Mouse (Mus musculus): ENCODE results near the gene Rbl2. TPM values are rescaled to one million over a fixed set of nuclear protein-coding genes. Genes with fewer than 3 reads are reported as not detected.

The Rbl2 gene
- 10 to 100 TPM; 28.7 to 32.0 TPM for total RNA-seq (2021)

DNA sequence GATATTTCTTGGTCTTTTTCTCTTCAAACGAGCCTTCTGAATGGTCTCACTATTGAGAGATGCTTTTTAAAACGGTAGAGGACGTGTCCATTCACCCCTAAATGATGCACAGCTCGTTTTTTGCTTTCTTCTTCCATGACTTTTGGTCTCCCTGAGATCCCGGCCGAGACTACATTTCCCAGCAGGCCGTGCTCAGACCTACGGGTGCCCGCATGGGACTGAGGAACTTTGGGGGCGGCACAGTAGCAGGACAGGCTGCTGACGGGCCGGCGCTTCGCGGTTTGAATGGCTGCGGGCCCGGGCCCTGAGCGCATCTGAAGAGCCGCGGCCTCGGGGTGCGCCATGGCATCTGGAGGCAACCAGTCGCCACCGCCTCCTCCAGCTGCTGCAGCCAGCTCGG, at the start of gene Rbl2:
Gene Rbl2 (plus strand): TSS at position 224 of the 400 bp plus-strand sequence.
- intact Hi-C loops (cut with DNase I): no loop called here
- peak; percentile 94 to 96 for DNase-seq (ENCODE audit: extremely low spot score in 1 of 2, low spot score in 2 of 2)

DNA sequence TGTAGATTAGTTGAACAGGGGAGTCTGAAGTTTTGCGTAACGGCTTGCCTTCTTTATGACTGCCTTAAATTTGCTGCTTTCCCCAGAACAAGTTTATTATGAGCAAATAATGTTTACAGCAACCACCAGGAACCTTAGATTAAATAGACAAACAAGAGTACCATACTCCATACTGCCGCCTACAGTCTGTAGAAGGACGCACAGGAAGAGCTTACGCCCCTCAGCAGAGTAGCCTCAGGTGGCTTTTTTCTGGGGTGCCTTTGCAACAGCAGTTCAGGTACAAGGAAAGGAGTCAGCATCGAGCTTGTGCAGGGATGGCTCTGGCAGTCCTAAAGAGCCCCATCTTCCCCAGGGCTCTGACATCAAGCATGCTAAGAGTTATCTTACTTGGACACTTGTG, 35.4 kb upstream of the Rbl2 start:
- intact Hi-C loops (cut with DNase I): loop anchor here (5.0 kb wide), 1 partner anchor 52 kb away; no protein-coding TSS in a partner anchor
- DNase-seq (ENCODE audit: extremely low spot score in 1 of 2, low spot score in 2 of 2): no peak

DNA sequence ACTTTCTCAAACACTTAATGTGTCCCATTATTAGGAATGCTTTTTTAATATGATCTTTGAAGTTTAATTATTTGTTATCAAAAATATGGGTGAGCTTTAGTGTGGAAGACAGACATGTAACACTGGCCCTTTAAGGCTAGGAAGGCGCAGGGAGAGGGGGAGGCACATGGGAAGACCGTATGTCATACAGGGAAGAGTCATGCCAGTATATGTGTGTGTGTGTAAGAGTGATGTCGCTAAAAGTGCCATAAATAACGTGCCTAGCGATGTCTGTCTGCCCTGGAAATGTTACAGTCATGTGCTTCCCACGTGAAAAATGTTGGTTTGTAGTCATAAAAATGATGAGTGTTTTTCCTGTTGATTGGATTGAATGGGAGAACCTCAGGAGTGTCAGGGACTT, 33.0 kb upstream of the Rbl2 start:
- DNase-seq (ENCODE audit: extremely low spot score in 1 of 2, low spot score in 2 of 2): no peak
- intact Hi-C loops (cut with DNase I): no loop called here

DNA sequence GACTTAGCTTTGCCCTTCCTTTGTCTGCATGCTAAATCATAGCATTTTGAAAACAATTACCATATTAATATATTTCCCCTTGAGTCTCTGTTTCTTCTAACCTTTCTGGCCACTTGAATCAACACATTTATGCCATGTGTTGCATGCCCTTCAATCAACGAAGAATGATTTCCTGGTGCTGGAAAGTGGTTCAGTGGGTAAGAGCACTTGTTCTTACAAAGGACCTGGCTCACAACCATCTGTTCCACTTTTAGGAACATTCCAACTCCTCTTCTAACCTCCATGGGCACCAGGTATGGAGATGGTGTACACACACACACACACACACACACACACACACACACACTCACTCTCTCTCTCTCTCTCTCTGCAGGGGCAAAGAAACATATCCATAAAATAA, 31.2 kb upstream of the Rbl2 start:
- DNase-seq (ENCODE audit: extremely low spot score in 1 of 2, low spot score in 2 of 2): no peak
- intact Hi-C loops (cut with DNase I): no loop called here

DNA sequence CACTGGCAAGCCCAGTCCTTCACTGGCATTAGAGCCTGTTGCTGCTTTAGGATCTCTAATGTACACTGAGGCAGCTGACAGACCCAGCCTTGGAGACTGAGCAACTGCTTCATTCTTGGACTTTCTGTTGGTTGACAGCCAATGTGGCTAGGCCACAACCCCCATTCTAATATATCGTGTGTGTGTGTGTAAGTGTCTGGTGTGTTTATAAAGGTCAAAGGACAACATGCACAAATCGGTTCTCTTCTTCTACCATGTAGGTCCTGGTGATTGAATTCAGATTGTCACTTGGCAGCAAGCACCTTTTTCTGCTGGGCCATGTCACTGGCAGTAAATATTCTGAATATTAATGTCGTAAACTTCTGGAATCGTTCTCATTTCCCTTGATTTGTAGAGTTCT, 23.5 kb upstream of the Rbl2 start:
- intact Hi-C loops (cut with DNase I): no loop called here

DNA sequence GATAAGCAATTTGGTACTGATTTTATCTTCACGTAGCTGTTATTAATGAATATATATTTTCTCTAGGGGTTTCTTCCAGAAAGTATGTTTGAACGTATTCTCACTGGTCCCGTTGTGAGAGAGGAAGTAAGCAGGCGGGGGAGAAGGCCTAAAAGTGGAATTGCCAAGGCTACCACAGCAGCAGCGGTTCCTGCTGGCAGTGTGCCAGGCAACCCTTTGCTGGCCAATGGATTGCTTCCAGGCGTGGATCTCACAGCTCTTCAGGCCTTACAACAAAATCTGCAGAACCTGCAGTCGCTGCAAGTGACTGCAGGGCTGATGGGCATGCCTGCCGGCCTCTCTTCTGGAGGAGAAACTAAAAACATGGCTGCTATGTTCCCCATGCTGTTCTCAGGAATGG, 18.8 kb upstream of the Rbl2 start:
- peak; percentile 72 to 88 for DNase-seq (ENCODE audit: extremely low spot score in 1 of 2, low spot score in 2 of 2)
- intact Hi-C loops (cut with DNase I): no loop called here

More for the DNA sequence above, 23.5 kb upstream of the Rbl2 start:
- DNase-seq (ENCODE audit: extremely low spot score in 1 of 2, low spot score in 2 of 2): no peak

DNA sequence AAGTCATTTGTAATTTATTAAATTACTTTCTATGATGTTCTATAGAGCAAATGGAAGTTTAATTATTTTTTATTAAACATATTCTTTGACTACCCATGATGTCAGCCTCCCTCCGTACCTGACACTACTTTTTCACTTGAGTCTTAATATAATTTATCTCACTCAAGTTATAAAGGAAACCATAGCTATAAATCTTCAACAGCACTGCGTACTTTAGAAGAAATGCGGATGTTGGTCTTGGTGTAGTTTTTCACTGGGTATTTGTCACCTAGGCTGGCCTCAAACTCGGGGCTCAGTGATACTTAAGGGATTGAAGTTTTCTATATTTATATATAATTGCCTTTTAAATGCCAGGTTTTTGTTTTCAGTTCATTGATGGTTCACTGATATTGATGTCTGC, 15.4 kb upstream of the Rbl2 start:
- DNase-seq (ENCODE audit: extremely low spot score in 1 of 2, low spot score in 2 of 2): no peak
- intact Hi-C loops (cut with DNase I): no loop called here

DNA sequence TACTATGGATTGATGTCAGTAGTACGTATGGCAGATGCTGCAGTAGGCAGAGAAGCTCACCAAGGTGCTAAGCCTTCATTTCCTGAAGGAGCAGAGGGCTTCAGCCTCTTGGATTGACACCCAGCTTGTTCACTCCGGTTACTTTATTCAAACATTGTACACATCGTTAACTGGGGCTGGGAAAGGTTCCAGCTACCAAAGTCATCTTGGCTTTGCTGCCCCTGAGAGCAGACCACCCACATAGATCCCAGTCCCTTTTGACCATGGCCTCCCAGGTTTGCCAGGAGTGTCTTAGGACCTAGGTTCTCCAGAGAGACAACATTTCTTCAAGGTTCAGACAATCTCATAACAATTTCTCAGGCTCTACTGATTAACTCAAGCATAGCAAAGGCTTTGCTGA, 13.0 kb upstream of the Rbl2 start:
- DNase-seq (ENCODE audit: extremely low spot score in 1 of 2, low spot score in 2 of 2): no peak
- intact Hi-C loops (cut with DNase I): no loop called here

DNA sequence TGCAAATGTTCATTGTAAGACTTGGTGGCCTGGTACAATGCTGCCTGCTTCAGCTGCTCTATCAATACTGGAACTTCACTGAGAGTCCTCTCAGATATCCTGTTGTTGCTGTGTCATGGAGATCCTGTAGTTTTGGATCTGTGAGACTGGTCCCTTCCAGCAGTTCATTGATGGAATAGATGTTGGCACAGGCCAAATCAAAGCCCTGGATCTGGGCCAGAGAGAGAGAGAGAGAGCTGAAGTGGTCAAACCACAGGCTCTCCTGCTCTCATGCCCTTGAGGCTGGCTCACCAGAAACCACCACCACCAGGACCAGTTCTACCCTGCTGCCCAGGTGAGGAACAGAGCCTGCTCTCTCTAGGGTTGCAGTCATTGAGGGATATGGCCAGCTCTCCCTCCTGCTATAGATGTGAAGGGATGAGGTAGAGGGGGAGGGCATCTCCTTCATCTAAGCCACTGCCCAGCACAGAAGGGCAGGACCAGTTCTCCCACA, 10.7 kb upstream of the Rbl2 start:
- DNase-seq (ENCODE audit: extremely low spot score in 1 of 2, low spot score in 2 of 2): no peak
- intact Hi-C loops (cut with DNase I): no loop called here

DNA sequence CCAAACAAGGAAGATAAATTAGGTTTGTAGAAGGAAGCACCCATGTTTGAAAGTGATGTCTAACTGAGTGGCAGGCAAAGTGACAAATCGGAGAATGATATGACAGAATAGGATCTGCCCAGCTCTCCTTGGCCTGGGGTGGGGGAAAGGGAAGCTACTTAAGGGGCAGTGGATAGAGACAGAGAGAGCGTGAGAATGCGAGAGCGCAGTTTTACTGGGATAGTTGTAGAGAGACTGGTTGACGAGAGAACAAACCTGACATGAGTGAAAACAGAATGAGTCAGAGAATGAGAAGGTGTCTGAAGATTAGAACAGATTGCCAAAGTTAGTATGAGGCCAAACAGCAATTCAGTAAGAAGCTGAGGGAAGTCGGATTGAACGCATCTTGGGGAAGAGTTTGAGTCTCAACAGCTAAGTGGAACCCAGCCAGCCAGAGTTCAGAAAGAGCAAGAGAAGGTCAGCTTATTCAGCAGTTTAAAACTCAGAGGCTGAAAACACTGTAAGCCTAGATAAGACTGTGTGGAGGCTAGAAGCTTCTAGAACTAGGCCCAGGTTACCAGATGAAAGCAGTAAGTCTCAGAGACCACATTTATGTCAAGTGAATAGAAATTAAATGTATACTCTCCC, 9.9 kb upstream of the Rbl2 start:
- DNase-seq (ENCODE audit: extremely low spot score in 1 of 2, low spot score in 2 of 2): no peak
- intact Hi-C loops (cut with DNase I): no loop called here

DNA sequence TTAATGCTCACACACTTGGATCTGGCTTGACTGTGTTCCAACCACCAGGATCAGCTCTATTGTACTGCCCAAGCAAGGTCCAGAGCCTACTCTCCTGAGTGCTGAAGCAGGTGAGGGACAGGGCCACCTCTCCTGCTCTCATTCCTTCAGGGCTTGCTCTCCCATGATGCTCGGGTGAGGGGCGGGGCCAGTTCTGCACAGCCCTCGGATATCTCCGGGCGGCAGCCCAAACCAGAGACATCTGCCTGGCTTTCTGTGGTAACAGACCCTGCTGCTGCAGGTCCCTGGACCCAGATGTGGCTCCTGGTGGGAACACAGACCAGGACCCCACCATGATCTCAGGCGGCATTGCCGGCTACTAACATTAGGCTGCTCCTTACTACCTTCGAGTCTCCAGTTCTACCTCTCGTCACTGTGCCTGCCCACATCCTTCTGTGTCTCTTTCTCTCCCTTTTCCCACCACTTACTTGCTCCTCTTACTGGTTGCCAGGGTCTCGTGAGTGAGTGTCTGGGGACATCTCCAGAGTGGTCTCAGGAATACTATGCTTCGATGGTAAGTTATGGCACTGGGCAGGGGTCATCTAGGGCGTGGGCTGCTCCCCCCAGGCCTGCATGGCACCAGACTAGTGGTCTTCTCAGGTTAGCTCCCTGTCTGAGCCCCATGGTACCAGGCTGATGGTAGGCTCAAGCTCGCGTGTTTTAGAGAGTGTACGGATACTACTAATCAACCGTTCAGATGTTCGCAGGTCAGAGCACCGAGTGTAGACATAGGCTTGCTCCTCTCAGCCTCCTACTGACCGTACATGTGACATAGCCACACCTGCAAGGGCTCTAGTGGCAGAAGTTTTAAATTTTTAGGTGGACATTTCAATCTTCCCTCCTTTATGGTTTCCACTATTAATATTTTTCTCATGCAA, 9.0 kb upstream of the Rbl2 start:
- intact Hi-C loops (cut with DNase I): no loop called here
- DNase-seq (ENCODE audit: extremely low spot score in 1 of 2, low spot score in 2 of 2): peak in 1 of 2 experiments; percentile 45

DNA sequence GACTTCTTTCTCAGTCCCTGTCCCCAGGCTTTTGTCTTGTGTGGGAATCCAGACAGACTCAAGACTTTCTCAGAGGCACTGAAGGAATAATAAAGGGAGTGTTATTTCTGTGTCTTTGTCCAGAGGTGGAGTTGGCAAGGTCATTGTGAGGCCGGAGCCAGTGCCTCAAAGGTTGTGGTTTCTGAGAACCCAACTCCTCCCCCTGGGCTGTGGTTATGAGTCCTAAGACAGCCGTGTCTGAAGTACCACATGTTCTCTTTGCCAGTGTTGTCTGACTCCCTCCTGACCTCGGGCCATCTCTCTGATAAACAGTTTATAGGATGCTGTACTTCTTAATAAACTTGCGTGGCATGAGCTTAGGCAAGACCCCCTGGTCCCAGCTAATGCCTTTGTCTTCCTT, 4.7 kb upstream of the Rbl2 start:
- intact Hi-C loops (cut with DNase I): no loop called here
- DNase-seq (ENCODE audit: extremely low spot score in 1 of 2, low spot score in 2 of 2): no peak

DNA sequence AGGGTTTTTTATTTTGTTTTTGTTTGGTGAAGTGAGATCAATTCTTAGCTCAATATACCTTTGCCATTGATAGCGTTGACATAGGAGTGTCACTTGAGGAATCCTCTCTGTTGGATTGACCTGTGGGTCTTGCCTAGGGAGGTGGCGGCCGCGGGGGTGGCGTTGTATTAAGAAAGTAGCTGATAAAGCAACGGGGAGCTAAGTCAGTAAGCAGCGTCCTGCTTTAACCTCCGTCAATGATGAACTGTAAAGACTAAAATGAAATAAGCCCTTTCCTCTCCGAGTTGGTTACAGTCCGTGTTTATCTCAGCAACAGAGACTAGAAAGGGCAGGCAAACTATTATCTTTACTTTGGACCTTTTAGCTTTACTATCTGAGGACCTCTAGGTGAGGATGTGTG, 450 bp upstream of the Rbl2 start:
- DNase-seq (ENCODE audit: extremely low spot score in 1 of 2, low spot score in 2 of 2): peak in 1 of 2 experiments; percentile 28

DNA sequence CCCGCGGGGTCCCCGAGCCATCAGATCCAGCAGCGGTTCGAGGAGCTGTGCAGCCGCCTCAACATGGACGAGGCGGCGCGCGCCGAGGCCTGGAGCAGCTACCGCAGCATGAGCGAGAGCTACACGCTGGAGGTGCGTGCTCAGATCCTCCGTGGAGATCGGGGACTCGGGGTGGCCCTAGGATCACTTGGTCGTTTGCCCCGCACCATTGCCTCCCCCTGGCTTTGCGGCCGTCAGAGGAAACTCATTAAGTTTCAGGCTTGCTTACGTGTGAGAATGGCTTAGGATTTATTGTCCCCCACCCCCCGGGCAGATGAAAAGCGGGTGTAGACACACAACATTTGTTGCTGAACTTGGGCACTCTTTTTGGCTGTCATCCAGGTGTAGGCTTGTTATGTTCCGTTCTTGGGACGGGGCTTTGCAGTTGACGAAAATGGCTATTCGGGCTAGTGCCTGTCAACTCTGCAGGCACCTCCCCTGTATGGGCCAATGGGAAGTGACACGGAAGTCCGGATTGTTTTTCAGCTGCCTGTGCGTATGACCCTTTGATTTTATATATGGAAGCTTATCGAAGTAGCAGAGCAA, 510 bp downstream of the Rbl2 start:
- DNase-seq (ENCODE audit: extremely low spot score in 1 of 2, low spot score in 2 of 2): peak; percentile 80 to 82
- intact Hi-C loops (cut with DNase I): no loop called here

More for the DNA sequence above, 450 bp upstream of the Rbl2 start:
- intact Hi-C loops (cut with DNase I): no loop called here

DNA sequence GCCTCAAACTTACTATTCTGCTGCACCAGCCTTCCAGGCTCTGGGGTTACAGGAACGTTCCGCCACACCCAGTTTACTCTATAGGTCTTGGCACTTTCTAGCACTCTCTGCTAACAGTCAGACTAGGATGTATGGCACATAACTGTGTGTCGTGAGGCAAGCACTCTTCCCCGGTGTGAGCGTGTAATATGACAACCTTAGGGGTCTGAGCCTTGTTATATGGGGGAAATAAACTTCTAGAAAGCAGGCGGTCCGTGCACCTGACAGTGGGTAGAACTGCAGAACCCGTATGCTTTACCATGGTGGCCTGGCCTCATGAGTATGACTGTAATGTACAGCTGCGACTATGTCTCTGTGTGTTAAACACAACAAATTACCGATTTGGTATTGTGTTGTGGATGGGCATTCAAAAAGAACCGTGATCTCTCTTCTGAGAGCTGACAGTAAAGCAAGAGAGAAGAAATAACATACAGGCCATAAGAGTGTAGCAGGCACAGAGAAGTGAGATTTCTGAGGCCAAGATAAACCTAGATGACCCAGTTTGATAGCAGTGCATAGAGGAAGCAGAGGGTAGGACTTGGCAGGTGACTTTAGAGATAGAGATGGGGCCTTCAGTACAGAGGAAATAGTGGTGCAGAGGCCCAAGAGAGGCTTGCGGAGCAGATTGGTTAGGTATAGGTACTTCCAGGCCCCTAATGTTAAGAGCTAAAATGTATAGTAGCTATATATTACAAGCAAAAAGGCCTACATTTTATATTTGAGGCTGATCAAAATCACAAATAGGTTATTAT, 7.4 kb downstream of the Rbl2 start:
- DNase-seq (ENCODE audit: extremely low spot score in 1 of 2, low spot score in 2 of 2): no peak
- intact Hi-C loops (cut with DNase I): no loop called here

DNA sequence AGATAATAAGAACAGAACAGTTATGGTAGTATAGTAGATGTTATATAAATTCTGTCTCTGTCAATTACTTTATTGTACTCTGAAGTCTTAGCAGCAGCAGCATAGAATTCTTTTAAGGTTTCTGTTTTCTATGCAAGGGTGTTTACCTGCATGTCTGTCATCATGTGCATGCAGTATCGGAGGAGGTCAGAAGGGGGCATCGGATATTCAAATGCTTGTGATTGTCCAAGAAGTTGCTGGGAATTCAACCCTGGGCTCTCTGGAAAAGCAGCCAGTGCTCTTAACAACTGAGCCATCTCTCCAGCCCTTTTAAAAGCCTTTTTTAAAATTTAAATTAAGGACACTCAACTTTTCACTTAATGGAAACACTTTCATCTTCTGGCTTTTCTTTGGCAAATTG, 9.8 kb downstream of the Rbl2 start:
- DNase-seq (ENCODE audit: extremely low spot score in 1 of 2, low spot score in 2 of 2): no peak
- intact Hi-C loops (cut with DNase I): no loop called here

DNA sequence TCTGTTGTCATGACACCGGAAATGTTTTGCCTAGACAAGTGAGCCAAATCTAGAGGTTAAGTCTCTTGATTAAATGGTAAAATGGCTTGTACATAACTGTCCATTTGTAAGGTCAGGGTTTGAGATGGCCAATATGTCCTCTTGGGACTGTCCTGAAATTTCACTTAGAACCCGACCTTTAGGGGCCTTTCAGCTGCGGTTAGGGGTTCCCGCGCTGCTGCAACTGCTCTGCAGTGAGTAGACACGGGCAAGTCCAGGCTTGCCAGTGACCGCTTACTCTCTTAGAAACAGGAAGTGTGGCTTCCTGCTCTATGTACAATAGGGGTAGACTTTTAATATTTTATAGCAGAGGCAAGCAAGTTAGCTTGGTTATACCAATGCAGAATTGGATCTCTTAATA, 12.1 kb downstream of the Rbl2 start:
- intact Hi-C loops (cut with DNase I): no loop called here
- DNase-seq (ENCODE audit: extremely low spot score in 1 of 2, low spot score in 2 of 2): no peak

DNA sequence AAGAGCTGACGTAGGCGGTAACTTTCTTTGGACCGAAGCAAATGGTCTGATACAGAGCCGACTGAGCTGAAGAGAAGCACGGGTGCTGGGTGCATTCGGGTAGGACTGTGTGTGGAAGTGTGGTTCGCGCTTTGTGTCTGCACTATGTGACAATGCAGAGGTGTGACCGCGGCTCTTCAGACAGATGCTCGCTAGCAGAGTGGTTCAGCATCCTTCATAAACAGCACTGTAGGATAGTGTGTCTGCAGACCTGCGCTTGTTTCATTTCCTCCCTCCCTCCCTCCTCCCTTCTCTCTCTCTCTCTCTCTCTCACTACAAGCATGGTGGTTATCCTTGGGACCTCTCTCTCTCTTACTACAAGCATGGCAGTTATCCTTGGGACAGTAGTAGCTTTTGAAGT, 12.6 kb downstream of the Rbl2 start:
- DNase-seq (ENCODE audit: extremely low spot score in 1 of 2, low spot score in 2 of 2): no peak
- intact Hi-C loops (cut with DNase I): no loop called here

DNA sequence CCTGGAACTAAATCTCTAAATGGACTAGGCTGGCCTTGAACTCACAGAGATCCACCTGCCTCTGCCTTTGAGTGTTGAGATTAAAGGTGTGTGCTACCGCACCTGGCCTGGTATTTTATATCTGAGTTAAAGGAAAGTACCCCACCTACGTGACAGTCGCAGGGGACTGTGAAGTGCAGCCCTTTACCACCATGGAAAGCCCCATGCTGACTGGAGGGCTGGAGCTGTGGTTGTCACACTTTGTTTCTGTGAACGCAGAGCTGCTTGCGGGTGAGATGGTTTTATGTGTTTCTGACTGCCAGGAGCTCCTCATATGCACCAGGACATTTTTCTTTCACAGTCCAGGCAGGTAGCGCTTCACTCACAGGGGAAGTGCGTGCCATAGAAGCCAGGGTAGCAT, 18.6 kb downstream of the Rbl2 start:
- intact Hi-C loops (cut with DNase I): no loop called here
- DNase-seq (ENCODE audit: extremely low spot score in 1 of 2, low spot score in 2 of 2): no peak
